Mouse (Mus musculus) left cerebral cortex, adult 2 months (tissue): ENCODE measurements around the gene Gabpa. TPM values are rescaled to one million over a fixed set of nuclear protein-coding genes. Genes with fewer than 3 reads are reported as not detected.

Experiments used
- DNase-seq, 2 experiments: peaks; one replicate each; pipeline ENCODE4 v3.0.0; 2021 to 2022; ENCODE audit warnings: low spot score in 2 of 2, mixed read lengths in 1 of 2; ENCODE audit errors: extremely low spot score in 1 of 2
- H3K27ac ChIP-seq: fragments of 200-600 bp; 2 replicates; pipeline ENCODE4 v1.8.1; 2022
- H3K4me3 ChIP-seq: fragments of 200-600 bp; 2 replicates; pipeline ENCODE4 v1.8.1; 2022
- CTCF ChIP-seq: fragments of 200-600 bp; IDR thresholded peaks from 2 replicates; pipeline ENCODE4 v1.8.1; 2022; ENCODE audit warnings: antibody characterized with exemption, mild to moderate bottlenecking, moderate library complexity
- intact Hi-C: fragments of 180-260 bp; cut with DNase I; formaldehyde crosslinking; loops from one replicate; pipeline ENCODE4 v1.15.1; 2025
- total RNA-seq, 2 experiments: library from RNA; stranded (reverse); gene quantifications; 2 replicates each; pipeline ENCODE4 v1.2.3; 2021

The Gabpa gene
- total RNA-seq, 2 experiments from 2014 or later: 18.2 to 22.2 TPM

DNA sequence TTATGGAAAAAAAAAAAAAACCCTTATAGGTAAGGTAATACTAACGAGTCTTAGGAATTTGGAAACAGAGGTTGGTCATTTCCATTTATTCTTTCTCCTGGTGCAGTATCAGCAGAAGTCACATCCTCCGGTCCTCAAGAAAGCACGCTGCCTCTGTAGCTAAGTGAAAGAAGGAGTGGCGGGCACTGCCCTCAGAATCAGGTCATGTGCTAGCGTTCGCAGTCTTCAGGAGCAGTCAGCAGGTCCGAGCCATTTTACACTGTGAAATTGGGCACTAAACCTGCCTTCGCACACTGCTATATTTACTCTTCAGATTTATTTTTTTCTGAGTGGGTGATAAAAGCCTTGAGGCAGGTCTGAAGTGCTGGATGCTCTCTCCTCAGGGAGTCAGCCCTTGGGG, 20.9 kb upstream of the Gabpa start:
- intact Hi-C loops: no loop called here
- DNase-seq: no peak
- Histone ChIP-seq H3K4me3 (0 out of 2 replicates have a peak overlapping the region, but pooled peaks have one; percentile 9), H3K27ac (no peak overlapping the region; the same call in 1 of the 2 replicates)
- TF ChIP-seq CTCF: no peak

- no peak overlapping the region; the same call in 1 of the 2 replicates for H3K27ac ChIP-seq
- intact Hi-C loops: no loop called here
- no peak for DNase-seq
These were observed 20.2 kb upstream of the Gabpa start for GRCm38 (mm10) chr16:84814511-84814910.

GRCm38 (mm10) chr16:84817423-84817822, 17.3 kb upstream of the Gabpa start:
- no peak overlapping the region for H3K4me3 ChIP-seq
- intact Hi-C loops: loop anchor here (1.0 to 2.0 kb wide), 2 partner anchors 43 to 82 kb away; partner anchors contain the start of genes Jam2 and Mrpl39
- no peak for DNase-seq
- no peak overlapping the region for H3K27ac ChIP-seq
- TF ChIP-seq CTCF: peak; percentile 85

More at GRCm38 (mm10) chr16:84814511-84814910, 20.2 kb upstream of the Gabpa start:
- no peak for TF ChIP-seq CTCF
- no peak overlapping the region for H3K4me3 ChIP-seq

DNA sequence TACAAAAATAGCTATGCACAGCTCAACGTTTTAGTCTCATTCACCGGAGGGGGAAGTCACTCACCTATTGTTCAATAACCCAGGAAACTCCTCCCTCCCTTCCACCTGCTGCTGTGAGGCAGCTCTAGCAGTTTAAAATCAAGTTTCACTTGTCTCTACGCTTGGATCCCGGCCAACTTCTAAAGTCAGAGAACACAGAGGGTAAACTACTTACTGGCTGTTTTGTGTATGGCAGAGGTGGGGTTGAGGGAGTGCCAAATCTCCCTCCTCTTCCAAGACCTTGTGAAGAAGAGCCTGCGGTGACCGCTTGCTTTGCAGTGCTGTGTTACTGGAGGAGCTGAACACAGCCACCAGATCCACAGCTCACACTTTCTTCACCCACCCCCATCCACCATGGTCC, 9.7 kb upstream of the Gabpa start:
- DNase-seq: no peak
- Histone ChIP-seq H3K27ac (no peak overlapping the region), H3K4me3 (no peak overlapping the region)
- intact Hi-C loops: no loop called here
- no peak for TF ChIP-seq CTCF

DNA sequence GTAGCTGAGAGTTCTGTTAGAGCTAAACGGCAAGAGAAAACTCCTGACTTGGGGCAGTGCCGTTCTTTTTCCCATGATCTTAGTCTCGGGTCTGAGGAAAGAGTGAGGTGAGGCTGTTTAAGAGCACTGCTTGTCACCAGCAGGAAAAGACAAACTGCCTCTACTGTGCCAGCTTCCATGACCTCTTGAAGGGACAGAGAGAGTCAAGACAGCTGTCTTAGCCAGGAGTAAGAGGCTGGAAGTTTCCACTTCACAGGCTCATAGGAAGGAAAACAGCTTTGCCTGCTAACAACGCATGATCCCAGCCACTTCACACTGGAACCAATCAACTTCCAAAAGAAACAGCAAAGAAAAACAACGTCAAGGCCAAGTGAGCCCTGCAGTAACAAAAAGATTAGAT, 3.0 kb upstream of the Gabpa start:
- Histone ChIP-seq H3K27ac (no peak overlapping the region), H3K4me3 (no peak overlapping the region)
- no peak for TF ChIP-seq CTCF
- no peak for DNase-seq
- intact Hi-C loops: loop anchor here (10.0 kb wide), 1 partner anchor 343 kb away; the partner anchor contains the start of gene App

- Histone ChIP-seq H3K27ac (no peak overlapping the region), H3K4me3 (no peak overlapping the region)
- intact Hi-C loops: loop anchor here (10.0 kb wide), 1 partner anchor 342 kb away; the partner anchor contains the start of gene App
- DNase-seq: no peak
- no peak for TF ChIP-seq CTCF
These were observed 2.0 kb upstream of the Gabpa start for GRCm38 (mm10) chr16:84832736-84833135.

- Histone ChIP-seq H3K27ac (peak overlapping the region; percentile 100), H3K4me3 (peak overlapping the region; percentile 100)
- no peak for DNase-seq
- intact Hi-C loops: loop anchor here (10.0 kb wide), 1 partner anchor 340 kb away; the partner anchor contains the start of gene App
- no peak for TF ChIP-seq CTCF
These were observed 381 bp upstream of the Gabpa start for GRCm38 (mm10) chr16:84834344-84834743.

DNA sequence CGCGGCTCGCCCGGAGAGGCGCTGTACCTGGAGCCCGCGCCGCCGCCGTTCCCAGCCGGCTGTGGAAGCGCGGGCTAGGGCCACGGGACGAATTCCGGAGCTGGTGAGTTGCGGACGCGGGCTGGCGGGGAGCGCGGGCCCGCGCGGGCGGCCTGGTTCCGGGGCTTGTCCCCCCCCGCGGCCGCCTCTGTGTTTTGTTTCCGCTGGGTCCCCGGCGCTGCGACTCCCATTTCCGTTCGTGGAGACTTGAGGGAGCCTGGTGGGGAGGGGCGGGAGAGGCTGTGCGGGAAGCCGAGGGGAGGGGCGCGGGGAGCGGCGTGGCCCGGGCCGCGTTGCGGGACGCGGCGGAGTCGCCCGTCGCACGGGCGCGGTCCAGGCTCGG, 707 bp downstream of the Gabpa start, which contains the start of gene Atp5j:
Gene Atp5j, minus strand, starts transcription at position 185 of the 382 bp plus-strand sequence.
- no peak for TF ChIP-seq CTCF
- intact Hi-C loops: loop anchor here (1.0 to 10.0 kb wide), 2 partner anchors 100 to 339 kb away; partner anchors contain the start of genes App and Mrpl39

GRCm38 (mm10) chr16:84835823-84836743, 1.4 kb downstream of the Gabpa start:
- peak; percentile 21 to 34 for DNase-seq
- peak overlapping the region; percentile 100 for H3K4me3 ChIP-seq
- intact Hi-C loops: loop anchor here (1.0 to 10.0 kb wide), 2 partner anchors 101 to 339 kb away; partner anchors contain the start of genes App and Mrpl39
- H3K27ac ChIP-seq: peak overlapping the region; percentile 100
- no peak for TF ChIP-seq CTCF

More for the DNA sequence above, 707 bp downstream of the Gabpa start, which contains the start of gene Atp5j:
- Histone ChIP-seq H3K27ac (peak within 1 kb of the TSS; percentile 100), H3K4me3 (peak within 1 kb of the TSS; percentile 100)
- peak; percentile 81 to 87 for DNase-seq

DNA sequence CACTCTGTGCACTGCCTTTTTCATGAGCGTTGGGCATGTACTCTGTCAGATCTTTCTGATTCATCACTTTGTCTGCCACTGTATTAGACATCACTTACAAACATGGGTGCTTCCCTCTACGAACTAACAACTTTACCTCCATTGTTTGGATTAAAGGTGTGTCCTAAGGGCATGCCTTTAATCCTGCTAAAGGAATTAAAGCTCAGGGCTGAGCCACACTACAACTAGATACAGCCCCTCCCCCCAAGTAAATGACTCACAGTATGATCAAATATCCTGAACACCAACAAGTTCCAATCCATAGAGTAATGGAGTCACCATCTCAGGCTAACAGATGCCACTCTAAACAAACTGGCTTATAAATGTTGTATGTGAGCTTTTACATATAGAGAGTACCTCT, 3.9 kb downstream of the Gabpa start:
- DNase-seq: no peak
- H3K4me3 ChIP-seq: no peak overlapping the region
- no peak overlapping the region for H3K27ac ChIP-seq
- TF ChIP-seq CTCF: no peak
- intact Hi-C loops: loop anchor here (10.0 kb wide), 1 partner anchor 336 kb away; the partner anchor contains the start of gene App

GRCm38 (mm10) chr16:84853492-84853891, 18.8 kb downstream of the Gabpa start:
- intact Hi-C loops: no loop called here
- no peak for DNase-seq
- Histone ChIP-seq H3K4me3 (no peak overlapping the region), H3K27ac (no peak overlapping the region)
- TF ChIP-seq CTCF: no peak

DNA sequence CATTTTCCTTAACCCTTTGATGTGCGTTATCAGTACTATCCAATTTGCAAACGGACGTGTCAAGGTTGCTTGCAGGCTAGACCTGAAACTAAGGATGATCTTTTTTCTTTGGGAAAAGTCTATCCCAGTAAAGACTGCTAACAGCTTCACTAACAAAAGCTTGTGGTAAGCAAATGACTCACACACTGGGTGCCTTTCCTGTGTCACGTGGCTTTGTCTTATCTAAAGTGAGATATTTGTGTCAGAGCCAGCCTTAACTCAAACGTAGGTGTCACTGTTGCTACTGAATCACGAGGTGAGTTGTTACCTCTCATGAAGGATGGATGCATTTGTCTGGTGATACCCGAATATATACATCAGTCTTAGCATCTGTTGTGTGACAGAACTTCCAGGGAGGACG, 29.9 kb downstream of the Gabpa start:
- no peak overlapping the region for H3K27ac ChIP-seq
- H3K4me3 ChIP-seq: no peak overlapping the region
- no peak for DNase-seq
- intact Hi-C loops: no loop called here
- no peak for TF ChIP-seq CTCF
